Mouse (Mus musculus) hindbrain, embryonic 14.5 days (tissue): ENCODE measurements around the gene Ajuba. TPM values are rescaled to one million over a fixed set of nuclear protein-coding genes. Genes with fewer than 3 reads are reported as not detected.
"Not testable (repeated sequence)": the region's sequence is repeated elsewhere in the genome, so short reads cannot be mapped to it uniquely, and the experiment has no call there.

Source experiments
- ATAC-seq: fragments of 200-750 bp; cut with Nextera tagmentation; 2 replicates; pipeline ENCODE4 v1.8.0; 2017; ENCODE audit warnings: moderate number of reproducible peaks, mild to moderate bottlenecking, moderate TSS enrichment, moderate library complexity; ENCODE audit not compliant: low FRiP score
- DNase-seq: peaks from one replicate; pipeline ENCODE4 v3.0.0-alpha.2; 2015; ENCODE audit warnings: low spot score
- H3K27ac ChIP-seq: fragments of 300-500 bp; sonication (generic); 2 replicates; pipeline ENCODE4 v1.5.1; 2014; ENCODE audit warnings: mild to moderate bottlenecking, moderate library complexity
- H3K27me3 ChIP-seq: fragments of 300-500 bp; sonication (generic); 2 replicates; pipeline ENCODE4 v1.6.1; 2014; ENCODE audit warnings: mild to moderate bottlenecking, low read length, mixed read lengths; ENCODE audit not compliant: control insufficient read depth, insufficient read depth
- H3K36me3 ChIP-seq: fragments of 300-500 bp; sonication (generic); replicated peaks from 2 replicates; pipeline ENCODE4 v1.6.1; 2014; ENCODE audit not compliant: control insufficient read depth, insufficient read depth
- H3K4me1 ChIP-seq: fragments of 300-500 bp; sonication (generic); replicated peaks from 2 replicates; pipeline ENCODE4 v1.6.1; 2014; ENCODE audit warnings: antibody characterized with exemption, low read length, mixed read lengths; ENCODE audit not compliant: control insufficient read depth, insufficient read depth
- H3K4me2 ChIP-seq: fragments of 300-500 bp; sonication (generic); replicated peaks from 2 replicates; pipeline ENCODE4 v1.6.1; 2014; ENCODE audit warnings: mild to moderate bottlenecking, moderate library complexity
- H3K4me3 ChIP-seq: fragments of 300-500 bp; sonication (generic); replicated peaks from 2 replicates; pipeline ENCODE4 v1.5.1; 2014; ENCODE audit warnings: mild to moderate bottlenecking, low read length
- H3K9ac ChIP-seq: fragments of 300-500 bp; sonication (generic); 2 replicates; pipeline ENCODE4 v1.6.1; 2014
- H3K9me3 ChIP-seq: fragments of 300-500 bp; sonication (generic); 2 replicates; pipeline ENCODE4 v1.6.1; 2016; ENCODE audit warnings: low read length; ENCODE audit not compliant: control insufficient read depth
- WGBS: fragments of 180-500 bp; shearing (Covaris S2); extraction: QIAGEN DNeasy Blood & Tissue Kit; methylation state at CpG from one replicate; pipeline ENCODE4 v1.1.7; 2014; 5-methylcytosine and 5-hydroxymethylcytosine counted together
- polyA plus RNA-seq: library from polyadenylated mRNA; unstranded; fragments of >200 nt; fragmentation: Nextera tagmentation; extraction: Ambion mirVana; gene quantifications from 2 replicates; pipeline ENCODE4 v1.2.1, GENCODE M21; 2014

The Ajuba gene
- 3.2 and 5.0 TPM in 2 replicates for polyA plus RNA-seq

DNA sequence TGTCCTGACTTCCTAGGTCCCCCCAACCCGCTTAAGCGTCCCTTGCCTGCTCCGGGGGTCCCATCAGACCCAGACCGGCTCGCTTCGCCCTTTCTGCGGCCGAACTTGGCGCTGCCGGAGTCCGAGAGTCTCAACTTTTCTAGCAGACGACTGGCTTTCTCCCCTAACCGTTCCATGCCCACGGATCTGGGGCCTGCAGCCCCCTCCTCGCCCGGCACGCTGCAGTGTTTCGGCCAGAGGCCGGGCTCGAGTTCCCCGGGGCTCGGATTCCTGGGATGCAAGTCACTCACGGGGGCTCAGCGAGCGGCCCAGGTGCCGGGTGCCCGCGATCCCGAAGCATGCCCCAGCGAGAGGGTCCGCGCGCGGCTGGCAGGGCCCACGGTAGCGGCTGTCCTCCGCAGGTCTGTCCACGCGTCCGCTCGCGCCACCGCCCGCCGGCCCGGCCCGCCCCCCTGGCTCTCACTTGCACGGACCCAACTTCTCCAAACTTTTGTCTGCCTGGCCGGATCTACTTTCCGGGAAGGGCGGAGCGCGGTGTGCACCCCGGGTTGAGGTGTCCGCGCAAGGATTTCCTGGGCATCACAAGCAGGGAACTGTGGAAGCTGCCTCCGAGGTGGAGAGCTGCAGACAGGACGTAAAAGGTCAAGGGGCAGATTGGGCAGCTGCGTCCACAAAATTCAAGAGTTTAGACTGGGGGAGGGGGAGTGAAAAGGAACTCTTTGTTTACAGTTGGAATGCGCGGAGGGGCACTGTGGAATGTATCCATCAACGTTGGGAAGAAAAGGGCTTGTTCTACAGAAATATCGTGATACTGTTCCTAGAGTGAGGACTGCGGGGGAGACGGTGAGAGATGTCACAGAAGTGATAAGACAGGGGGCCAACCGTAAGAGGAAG, at the start of gene Ajuba:
Ajuba (minus strand) TSS at position 470 of the 894 bp plus-strand sequence.
- Histone ChIP-seq H3K9ac (peak within 1 kb of the TSS; percentile 65), H3K4me3 (peak within 1 kb of the TSS; percentile 63), H3K27ac (peak within 1 kb of the TSS; percentile 70), H3K4me1 (peaks cover 28% of the 10 kb centered on the region; the same call in 1 of the 2 replicates), H3K4me2 (peak within 1 kb of the TSS; percentile 75), H3K27me3 (peaks cover 42% of the 10 kb centered on the region), H3K36me3 (no peaks in the 10 kb centered on the region), H3K9me3 (no peaks in the 10 kb centered on the region)
- DNase-seq: peak; percentile 80
- under 1% methylated on average over 66 of the region's 66 CpGs for WGBS
- ATAC-seq: peak; percentile 67

DNA sequence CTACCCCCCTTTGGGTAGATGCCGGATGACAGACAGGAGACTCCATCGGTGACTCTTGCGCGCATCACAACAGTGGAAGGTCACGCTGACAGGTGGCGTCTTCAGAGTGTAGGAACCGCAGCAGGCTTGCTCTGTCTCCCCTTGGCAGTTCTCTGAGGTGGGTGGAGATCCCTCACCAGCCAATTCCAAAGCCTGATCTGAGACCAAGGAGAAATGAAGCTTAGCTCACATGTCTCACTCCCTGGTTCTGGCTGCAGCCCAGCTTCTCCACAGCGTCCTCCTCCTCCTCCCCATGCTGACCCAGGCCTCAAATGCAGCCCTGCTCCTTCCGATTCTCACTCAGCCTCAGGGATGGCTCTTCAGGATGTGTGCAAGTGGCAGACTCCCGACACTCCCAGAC, 47.6 kb upstream of the Ajuba start:
- Histone ChIP-seq H3K27ac (no peak overlapping the region), H3K9me3 (no peaks in the 10 kb centered on the region), H3K4me2 (no peak overlapping the region), H3K4me3 (no peak overlapping the region), H3K9ac (no peak overlapping the region), H3K4me1 (no peaks in the 10 kb centered on the region), H3K36me3 (0 out of 2 replicates have a peak, but pooled peaks cover 5% of the 10 kb centered on the region), H3K27me3 (no peaks in the 10 kb centered on the region)
- DNase-seq: no peak
- ATAC-seq: no peak
- WGBS: 66% methylated on average over 10 of the region's 10 CpGs

- H3K36me3 ChIP-seq: no peaks in the 10 kb centered on the region
- H3K27me3 ChIP-seq: no peaks in the 10 kb centered on the region
- DNase-seq (no peak), ATAC-seq (no peak)
- H3K4me2 ChIP-seq: no peak overlapping the region
- 90% methylated on average over 6 of the region's 6 CpGs for WGBS
- no peaks in the 10 kb centered on the region for H3K4me1 ChIP-seq
- no peak overlapping the region for H3K9ac ChIP-seq
- H3K27ac ChIP-seq: no peak overlapping the region
- no peak overlapping the region for H3K4me3 ChIP-seq
- no peaks in the 10 kb centered on the region for H3K9me3 ChIP-seq
Measured at GRCm38 (mm10) chr14:54623334-54623733, 46.0 kb upstream of the Ajuba start.

DNA sequence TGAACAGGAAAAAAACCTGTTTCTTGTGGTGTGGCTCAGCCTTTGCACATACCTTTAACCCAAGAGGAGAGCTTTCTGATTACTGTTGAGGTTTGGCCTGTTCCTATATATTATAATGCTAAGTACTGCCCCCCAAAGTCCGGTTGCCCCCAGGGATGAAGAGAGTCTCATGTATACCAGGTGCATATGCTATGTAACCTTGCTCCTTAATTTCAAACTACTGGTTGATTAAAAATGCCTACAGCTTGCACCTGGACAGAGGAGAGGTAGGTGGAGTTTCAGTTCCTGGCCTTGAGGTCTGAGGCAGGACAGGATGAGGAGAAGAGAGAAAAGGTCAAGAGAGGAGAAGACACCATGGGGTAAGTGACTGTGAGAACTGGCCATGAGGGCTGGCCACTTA, 43.8 kb upstream of the Ajuba start, which contains the start of gene Psmb11:
Psmb11 (plus strand) TSS at position 301 of the 400 bp plus-strand sequence.
- ATAC-seq: no peak
- H3K4me2 ChIP-seq: no peak within 1 kb of the TSS
- no peaks in the 10 kb centered on the region for H3K27me3 ChIP-seq
- no peak within 1 kb of the TSS for H3K4me3 ChIP-seq
- DNase-seq: no peak
- H3K9me3 ChIP-seq: no peaks in the 10 kb centered on the region
- no peak within 1 kb of the TSS for H3K27ac ChIP-seq
- H3K36me3 ChIP-seq: 0 out of 2 replicates have a peak, but pooled peaks cover 4% of the 10 kb centered on the region
- no peak within 1 kb of the TSS for H3K9ac ChIP-seq
- H3K4me1 ChIP-seq: peaks cover 11% of the 10 kb centered on the region; the same call in 1 of the 2 replicates
- WGBS: 88% methylated on average over 1 of the region's 1 CpGs

DNA sequence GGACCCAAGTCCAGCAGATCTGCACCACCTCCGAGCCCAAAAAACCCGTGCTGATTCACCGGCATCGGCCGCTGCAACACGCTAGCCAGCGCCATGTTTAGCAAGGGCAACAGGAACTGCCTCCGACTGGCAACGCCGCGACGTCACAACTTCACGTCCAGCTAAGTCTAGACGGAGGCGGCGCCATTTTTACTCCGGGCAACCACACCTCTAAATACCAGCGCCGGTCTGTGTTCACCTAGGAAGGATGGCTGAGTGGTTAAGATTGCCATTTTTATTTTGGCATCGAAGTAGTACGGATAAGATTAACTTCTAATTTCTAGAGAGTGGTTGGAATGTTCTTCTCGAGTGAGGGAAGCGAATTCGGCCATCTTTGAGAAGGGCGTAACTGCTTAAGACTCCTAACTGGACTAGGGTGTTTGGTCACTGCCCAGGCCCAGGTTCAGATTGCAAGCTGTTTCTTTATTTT, 40.6 kb upstream of the Ajuba start, which contains the start of gene Psmb5:
Psmb5 (minus strand) TSS at position 126 of the 469 bp plus-strand sequence.
- H3K27ac ChIP-seq: peak within 1 kb of the TSS; percentile 83
- H3K36me3 ChIP-seq: peaks cover 31% of the 10 kb centered on the region
- under 1% methylated on average over 25 of the region's 25 CpGs for WGBS
- H3K4me3 ChIP-seq: peak within 1 kb of the TSS; percentile 66
- H3K4me2 ChIP-seq: peak within 1 kb of the TSS; percentile 71
- DNase-seq (peak; percentile 89), ATAC-seq (peak; percentile 92)
- H3K9me3 ChIP-seq: no peaks in the 10 kb centered on the region
- peaks cover 13% of the 10 kb centered on the region; the same call in 1 of the 2 replicates for H3K4me1 ChIP-seq
- H3K9ac ChIP-seq: peak within 1 kb of the TSS; percentile 88
- no peaks in the 10 kb centered on the region for H3K27me3 ChIP-seq

GRCm38 (mm10) chr14:54617152-54617896, 40.0 kb upstream of the Ajuba start:
- ATAC-seq (peak; percentile 70), DNase-seq (no peak)
- H3K4me2 ChIP-seq: peak overlapping the region; percentile 71
- WGBS: 2% methylated on average over 38 of the region's 38 CpGs
- H3K27ac ChIP-seq: peak overlapping the region; percentile 83
- no peaks in the 10 kb centered on the region for H3K27me3 ChIP-seq
- H3K9ac ChIP-seq: peak overlapping the region; percentile 88
- peak overlapping the region; percentile 66 for H3K4me3 ChIP-seq
- peaks cover 13% of the 10 kb centered on the region; the same call in 1 of the 2 replicates for H3K4me1 ChIP-seq
- peaks cover 37% of the 10 kb centered on the region for H3K36me3 ChIP-seq
- no peaks in the 10 kb centered on the region for H3K9me3 ChIP-seq

DNA sequence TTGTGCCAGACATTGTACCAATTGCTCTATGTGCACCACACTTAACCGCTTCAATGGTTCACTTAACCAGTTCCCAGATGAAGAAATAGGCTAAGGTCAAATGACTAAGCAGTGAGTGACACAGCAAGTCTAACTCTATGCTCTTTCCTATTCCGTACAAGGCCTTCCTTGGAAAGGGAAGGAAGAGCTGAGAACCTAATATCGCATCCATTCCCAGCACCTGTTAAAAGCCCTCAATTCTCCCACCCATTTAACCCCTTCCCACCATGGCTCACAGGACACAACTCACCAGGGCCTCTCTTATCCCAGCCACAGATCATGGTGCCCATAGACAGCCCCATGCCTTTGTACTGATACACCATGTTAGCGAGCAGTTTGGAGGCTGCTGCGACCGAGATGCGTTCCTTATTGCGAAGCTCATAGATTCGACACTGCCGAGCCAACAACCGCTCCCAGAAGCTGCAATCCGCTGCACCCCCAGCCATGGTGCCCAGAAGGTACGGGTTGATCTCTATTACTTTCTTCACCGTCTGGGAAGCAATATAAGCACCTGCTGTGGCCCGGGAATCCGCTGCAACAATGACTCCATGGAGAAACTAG, 39.0 kb upstream of the Ajuba start:
- Histone ChIP-seq H3K4me2 (peak overlapping the region; percentile 71; the same call in 1 of the 2 replicates), H3K9me3 (no peaks in the 10 kb centered on the region), H3K4me1 (peaks cover 13% of the 10 kb centered on the region; the same call in 1 of the 2 replicates), H3K36me3 (peaks cover 45% of the 10 kb centered on the region), H3K9ac (no peak overlapping the region), H3K27ac (no peak overlapping the region), H3K27me3 (no peaks in the 10 kb centered on the region), H3K4me3 (no peak overlapping the region)
- DNase-seq (no peak), ATAC-seq (no peak)
- WGBS: 91% methylated on average over 16 of the region's 16 CpGs

GRCm38 (mm10) chr14:54614130-54614529, 36.8 kb upstream of the Ajuba start:
- WGBS: 94% methylated on average over 15 of the region's 16 CpGs
- not testable (repeated sequence) for H3K4me3 ChIP-seq, DNase-seq, H3K9ac ChIP-seq, H3K27me3 ChIP-seq, H3K9me3 ChIP-seq, H3K27ac ChIP-seq, H3K4me2 ChIP-seq, ATAC-seq
- Histone ChIP-seq H3K4me1 (peaks cover 13% of the 10 kb centered on the region; the same call in 1 of the 2 replicates), H3K36me3 (peaks cover 53% of the 10 kb centered on the region)
